Mouse (Mus musculus) lung, adult 2 months (tissue): Measurements from ENCODE around the gene Hspb1. TPM values are rescaled to one million over a fixed set of nuclear protein-coding genes. Genes with fewer than 3 reads are reported as not detected.

Experiments used
- DNase-seq: peaks from one replicate; pipeline ENCODE4 v3.0.0; 2022
- H3K4me1 ChIP-seq: fragments of 200-500 bp; 2 replicates; pipeline ENCODE4 v1.6.1; 2011; ENCODE audit warnings: low read length; ENCODE audit not compliant: control insufficient read depth, insufficient read depth
- H3K4me3 ChIP-seq: fragments of 200-500 bp; replicated peaks from 2 replicates; pipeline ENCODE3; 2011; ENCODE audit warnings: low read depth, mild to moderate bottlenecking, control low read depth, low read length; ENCODE audit errors: extremely low read depth
- CTCF ChIP-seq: fragments of 200-500 bp; IDR thresholded peaks from 2 replicates; pipeline ENCODE4 v1.5.1; 2011; ENCODE audit warnings: mild to moderate bottlenecking, low read length, control low read depth; ENCODE audit not compliant: insufficient read depth
- POLR2A ChIP-seq: fragments of 200-500 bp; IDR thresholded peaks from 2 replicates; pipeline ENCODE4 v1.6.1; 2011; ENCODE audit warnings: low read depth, mild to moderate bottlenecking, control low read depth, low read length, borderline replicate concordance; ENCODE audit errors: extremely low read depth
- WGBS: fragments of 180-500 bp; shearing (Covaris S2); methylation state at CpG from one replicate; pipeline ENCODE4 v1.1.7; 2018; 5-methylcytosine and 5-hydroxymethylcytosine counted together
- polyA plus RNA-seq: library from polyadenylated mRNA; depleted of rRNA; stranded (reverse); fragments of >200 nt; gene quantifications from 2 replicates; pipeline ENCODE4 v1.2.3, GENCODE M21; 2012; rRNA removed

The Hspb1 gene
- 541 and 589 TPM in 2 replicates for polyA plus RNA-seq

- WGBS: under 1% methylated on average over 24 of the region's 24 CpGs
- TF ChIP-seq CTCF (no peak), POLR2A (peak; percentile 86)
- no peaks in the 10 kb centered on the region for H3K4me1 ChIP-seq
- peak; percentile 89 for DNase-seq
- H3K4me3 ChIP-seq: peak within 1 kb of the TSS; percentile 73
These were observed at the start of gene Hspb1 for GRCm38 (mm10) chr5:135887675-135888102. Gene Hspb1, plus strand, starts transcription at chr5:135887919.

GRCm38 (mm10) chr5:135841651-135842050, 46.1 kb upstream of the Hspb1 start:
- Histone ChIP-seq H3K4me3 (no peak overlapping the region), H3K4me1 (no peaks in the 10 kb centered on the region)
- 65% methylated on average over 6 of the region's 6 CpGs for WGBS
- no peak for TF ChIP-seq CTCF
- TF ChIP-seq POLR2A: no peak
- no peak for DNase-seq

GRCm38 (mm10) chr5:135843418-135843817, 44.3 kb upstream of the Hspb1 start:
- no peak for TF ChIP-seq CTCF
- no peak for TF ChIP-seq POLR2A
- H3K4me3 ChIP-seq: no peak overlapping the region
- no peaks in the 10 kb centered on the region for H3K4me1 ChIP-seq
- no peak for DNase-seq
- 23% methylated on average over 5 of the region's 5 CpGs for WGBS

- no peak overlapping the region for H3K4me3 ChIP-seq
- DNase-seq: no peak
- TF ChIP-seq POLR2A: no peak
- no peak for TF ChIP-seq CTCF
- no peaks in the 10 kb centered on the region for H3K4me1 ChIP-seq
- 57% methylated on average over 13 of the region's 13 CpGs for WGBS
These were observed 41.9 kb upstream of the Hspb1 start for GRCm38 (mm10) chr5:135845676-135846320.

- Histone ChIP-seq H3K4me1 (no peaks in the 10 kb centered on the region), H3K4me3 (no peak overlapping the region)
- WGBS: 75% methylated on average over 4 of the region's 4 CpGs
- no peak for TF ChIP-seq CTCF
- TF ChIP-seq POLR2A: no peak
- DNase-seq: no peak
These were observed 40.3 kb upstream of the Hspb1 start for GRCm38 (mm10) chr5:135847460-135847859.

GRCm38 (mm10) chr5:135847881-135848280, 39.8 kb upstream of the Hspb1 start:
- WGBS: 76% methylated on average over 3 of the region's 3 CpGs
- Histone ChIP-seq H3K4me1 (no peaks in the 10 kb centered on the region), H3K4me3 (no peak overlapping the region)
- DNase-seq: no peak
- no peak for TF ChIP-seq CTCF
- TF ChIP-seq POLR2A: no peak

- TF ChIP-seq POLR2A (no peak), CTCF (no peak)
- H3K4me1 ChIP-seq: no peaks in the 10 kb centered on the region
- 2% methylated on average over 15 of the region's 15 CpGs for WGBS
- DNase-seq: no peak
- no peak overlapping the region for H3K4me3 ChIP-seq
These were observed 36.7 kb upstream of the Hspb1 start for GRCm38 (mm10) chr5:135851024-135851423.

- H3K4me1 ChIP-seq: no peaks in the 10 kb centered on the region
- WGBS: 7% methylated on average over 14 of the region's 14 CpGs
- H3K4me3 ChIP-seq: no peak overlapping the region
- TF ChIP-seq POLR2A (no peak), CTCF (no peak)
- no peak for DNase-seq
These were observed 36.2 kb upstream of the Hspb1 start for GRCm38 (mm10) chr5:135851481-135851880.

- H3K4me3 ChIP-seq: no peak overlapping the region
- no peak for DNase-seq
- no peak for TF ChIP-seq POLR2A
- no peak for TF ChIP-seq CTCF
- H3K4me1 ChIP-seq: no peaks in the 10 kb centered on the region
- 4% methylated on average over 10 of the region's 10 CpGs for WGBS
These were observed 35.3 kb upstream of the Hspb1 start for GRCm38 (mm10) chr5:135852421-135852820.

- Histone ChIP-seq H3K4me3 (no peak overlapping the region), H3K4me1 (no peaks in the 10 kb centered on the region)
- TF ChIP-seq POLR2A (no peak), CTCF (no peak)
- 39% methylated on average over 7 of the region's 7 CpGs for WGBS
- no peak for DNase-seq
These were observed 34.0 kb upstream of the Hspb1 start for GRCm38 (mm10) chr5:135853731-135854130.
